Mouse (Mus musculus) midbrain, embryonic 11.5 days (tissue): ENCODE data around the gene Nprl3. TPM values are rescaled to one million over a fixed set of nuclear protein-coding genes. Genes with fewer than 3 reads are reported as not detected.

ENCODE experiments used
- ATAC-seq: fragments of 200-750 bp; cut with Nextera tagmentation; 2 replicates; pipeline ENCODE4 v1.8.0; 2017; ENCODE audit warnings: moderate TSS enrichment, moderate library complexity; ENCODE audit not compliant: low FRiP score
- DNase-seq: peaks from one replicate; pipeline ENCODE4 v3.0.0; 2015; ENCODE audit warnings: low spot score; ENCODE audit errors: missing footprints
- H3K27ac ChIP-seq: fragments of 300-500 bp; sonication (generic); 2 replicates; pipeline ENCODE4 v1.5.1; 2014; ENCODE audit warnings: low read depth, low read length
- H3K27me3 ChIP-seq: fragments of 300-500 bp; sonication (generic); 2 replicates; pipeline ENCODE4 v1.6.1; 2014; ENCODE audit warnings: mild to moderate bottlenecking, low read length, moderate library complexity, mixed read lengths; ENCODE audit not compliant: control insufficient read depth, insufficient read depth
- H3K36me3 ChIP-seq: fragments of 300-500 bp; sonication (generic); 2 replicates; pipeline ENCODE4 v1.6.1; 2014; ENCODE audit warnings: mild to moderate bottlenecking, low read length, moderate library complexity, mixed read lengths; ENCODE audit not compliant: control insufficient read depth, insufficient read depth
- H3K4me1 ChIP-seq: fragments of 300-500 bp; sonication (generic); 2 replicates; pipeline ENCODE4 v1.6.1; 2014; ENCODE audit warnings: low read length; ENCODE audit not compliant: control insufficient read depth, insufficient read depth
- H3K4me2 ChIP-seq: fragments of 300-500 bp; sonication (generic); 2 replicates; pipeline ENCODE4 v1.6.1; 2014; ENCODE audit warnings: mild to moderate bottlenecking, moderate library complexity
- H3K4me3 ChIP-seq: fragments of 300-500 bp; sonication (generic); 2 replicates; pipeline ENCODE4 v1.5.1; 2014; ENCODE audit warnings: low read depth, low read length
- H3K9ac ChIP-seq: fragments of 300-500 bp; sonication (generic); 2 replicates; pipeline ENCODE4 v1.6.1; 2014; ENCODE audit warnings: low read length
- H3K9me3 ChIP-seq: fragments of 300-500 bp; sonication (generic); 2 replicates; pipeline ENCODE4 v1.6.1; 2016; ENCODE audit warnings: low read length; ENCODE audit not compliant: control insufficient read depth
- WGBS: fragments of 180-500 bp; shearing (Covaris S2); extraction: QIAGEN DNeasy Blood & Tissue Kit; methylation state at CpG from one replicate; pipeline ENCODE4 v1.1.7; 2014; 5-methylcytosine and 5-hydroxymethylcytosine counted together
- polyA plus RNA-seq: library from polyadenylated mRNA; unstranded; fragments of >200 nt; fragmentation: Nextera tagmentation; extraction: Ambion mirVana; gene quantifications from 2 replicates; pipeline ENCODE4 v1.2.1, GENCODE M21; 2014

The Nprl3 gene
- polyA plus RNA-seq, 1 experiment from 2014 or later, result 28.3 TPM

GRCm38 (mm10) chr11:32244064-32244463 lies 23.4 kb downstream of the Nprl3 start:
- no peak overlapping the region for H3K4me2 ChIP-seq
- ATAC-seq (no peak), DNase-seq (no peak)
- no peak overlapping the region for H3K9ac ChIP-seq
- no peaks in the 10 kb centered on the region for H3K4me1 ChIP-seq
- no peaks in the 10 kb centered on the region; the same call in 1 of the 2 replicates for H3K36me3 ChIP-seq
- no peaks in the 10 kb centered on the region for H3K9me3 ChIP-seq
- no peaks in the 10 kb centered on the region for H3K27me3 ChIP-seq
- no peak overlapping the region for H3K4me3 ChIP-seq
- H3K27ac ChIP-seq, result no peak overlapping the region
- WGBS, result 85% methylated on average over 3 of the region's 3 CpGs

GRCm38 (mm10) chr11:32243205-32243955 lies 24.1 kb downstream of the Nprl3 start:
- DNase-seq (no peak), ATAC-seq (no peak)
- H3K9me3 ChIP-seq, result no peaks in the 10 kb centered on the region
- H3K27ac ChIP-seq, result no peak overlapping the region
- H3K4me2 ChIP-seq, result no peak overlapping the region
- no peaks in the 10 kb centered on the region for H3K4me1 ChIP-seq
- H3K27me3 ChIP-seq, result no peaks in the 10 kb centered on the region
- H3K4me3 ChIP-seq, result no peak overlapping the region
- H3K9ac ChIP-seq, result no peak overlapping the region
- WGBS, result 79% methylated on average over 7 of the region's 7 CpGs
- no peaks in the 10 kb centered on the region; the same call in 1 of the 2 replicates for H3K36me3 ChIP-seq

- Histone ChIP-seq H3K4me2 (no peak overlapping the region), H3K4me3 (no peak overlapping the region), H3K27ac (no peak overlapping the region), H3K27me3 (no peaks in the 10 kb centered on the region), H3K4me1 (no peaks in the 10 kb centered on the region), H3K9ac (no peak overlapping the region), H3K36me3 (no peaks in the 10 kb centered on the region; the same call in 1 of the 2 replicates), H3K9me3 (no peaks in the 10 kb centered on the region)
- DNase-seq (no peak), ATAC-seq (no peak)
- WGBS, result 81% methylated on average over 3 of the region's 3 CpGs
Measured at GRCm38 (mm10) chr11:32242209-32242608, 25.3 kb downstream of the Nprl3 start.

- no peaks in the 10 kb centered on the region for H3K27me3 ChIP-seq
- no peak overlapping the region for H3K9ac ChIP-seq
- DNase-seq (no peak), ATAC-seq (no peak)
- H3K4me1 ChIP-seq, result no peaks in the 10 kb centered on the region
- no peak overlapping the region for H3K27ac ChIP-seq
- H3K9me3 ChIP-seq, result no peaks in the 10 kb centered on the region
- H3K36me3 ChIP-seq, result no peaks in the 10 kb centered on the region; the same call in 1 of the 2 replicates
- no peak overlapping the region for H3K4me3 ChIP-seq
- no peak overlapping the region for H3K4me2 ChIP-seq
Measured at GRCm38 (mm10) chr11:32241391-32241790, 26.1 kb downstream of the Nprl3 start.

- Histone ChIP-seq H3K27me3 (no peaks in the 10 kb centered on the region), H3K4me1 (no peaks in the 10 kb centered on the region), H3K9me3 (no peaks in the 10 kb centered on the region), H3K36me3 (peaks cover 4% of the 10 kb centered on the region; the same call in 1 of the 2 replicates), H3K9ac (no peak overlapping the region), H3K4me3 (no peak overlapping the region), H3K27ac (no peak overlapping the region), H3K4me2 (no peak overlapping the region)
- DNase-seq, result peak; percentile 95
- WGBS, result 64% methylated on average over 5 of the region's 5 CpGs
- peak; percentile 47; the same call in 1 of the 2 replicates for ATAC-seq
Measured at GRCm38 (mm10) chr11:32238093-32238860, 29.2 kb downstream of the Nprl3 start.

- H3K27ac ChIP-seq, result no peak overlapping the region
- no peak overlapping the region for H3K9ac ChIP-seq
- ATAC-seq (no peak), DNase-seq (no peak)
- H3K36me3 ChIP-seq, result peaks cover 4% of the 10 kb centered on the region
- no peak overlapping the region for H3K4me3 ChIP-seq
- no peak overlapping the region for H3K4me2 ChIP-seq
- H3K9me3 ChIP-seq, result no peaks in the 10 kb centered on the region
- 95% methylated on average over 3 of the region's 3 CpGs for WGBS
- no peaks in the 10 kb centered on the region for H3K27me3 ChIP-seq
- no peaks in the 10 kb centered on the region for H3K4me1 ChIP-seq
Measured at GRCm38 (mm10) chr11:32237411-32237795, 30.1 kb downstream of the Nprl3 start.

GRCm38 (mm10) chr11:32236712-32237410 lies 30.6 kb downstream of the Nprl3 start:
- H3K9ac ChIP-seq, result no peak overlapping the region
- no peaks in the 10 kb centered on the region for H3K4me1 ChIP-seq
- no peaks in the 10 kb centered on the region for H3K9me3 ChIP-seq
- WGBS, result 57% methylated on average over 9 of the region's 9 CpGs
- H3K36me3 ChIP-seq, result peaks cover 4% of the 10 kb centered on the region
- H3K4me2 ChIP-seq, result no peak overlapping the region
- no peak overlapping the region for H3K27ac ChIP-seq
- ATAC-seq (no peak), DNase-seq (peak; percentile 97)
- no peaks in the 10 kb centered on the region for H3K27me3 ChIP-seq
- H3K4me3 ChIP-seq, result no peak overlapping the region

DNA sequence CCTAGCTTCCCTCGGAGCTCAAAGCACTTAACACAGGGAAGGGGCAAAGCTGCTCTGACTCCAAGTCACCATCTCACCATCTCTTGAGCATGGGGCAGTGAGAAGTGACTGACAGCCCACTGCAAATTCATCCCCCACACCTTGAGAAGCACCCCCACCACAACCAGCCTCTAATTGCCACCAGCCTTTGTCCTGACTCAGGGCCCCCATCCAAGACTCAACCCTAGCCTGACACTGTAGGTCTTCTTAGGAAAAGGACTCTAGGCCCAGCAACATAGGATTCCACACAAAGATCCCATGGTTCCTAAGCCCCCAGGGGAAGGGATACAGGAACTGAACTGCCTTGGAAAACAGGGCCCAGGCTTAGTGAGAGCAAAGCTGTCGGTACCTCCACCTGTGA lies 31.4 kb downstream of the Nprl3 start:
- Histone ChIP-seq H3K9ac (no peak overlapping the region), H3K36me3 (peaks cover 5% of the 10 kb centered on the region)
- DNase-seq, result peak; percentile 67

DNA sequence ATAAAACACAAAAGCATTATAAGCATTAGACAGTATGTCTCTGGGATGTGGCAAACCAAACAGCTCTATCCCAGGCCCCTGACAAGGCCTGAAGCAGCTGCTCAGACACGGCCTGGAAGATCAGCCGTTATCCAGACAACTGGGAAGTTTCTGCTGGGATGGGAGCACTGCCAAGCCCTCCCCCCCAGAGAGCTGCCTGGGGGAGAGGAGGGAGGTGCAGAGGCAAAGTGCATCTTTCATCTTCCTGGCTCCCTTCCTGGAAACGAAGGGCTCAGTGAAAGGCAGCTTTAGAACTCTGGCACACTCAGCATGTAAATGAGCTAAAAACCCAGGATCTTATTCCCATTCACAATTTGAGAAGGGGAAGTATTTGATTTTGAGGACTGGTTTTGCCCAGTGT lies 31.9 kb downstream of the Nprl3 start:
- no peaks in the 10 kb centered on the region for H3K4me1 ChIP-seq
- H3K9ac ChIP-seq, result no peak overlapping the region
- H3K4me2 ChIP-seq, result no peak overlapping the region
- WGBS, result 83% methylated on average over 3 of the region's 3 CpGs
- ATAC-seq (no peak), DNase-seq (no peak)
- no peak overlapping the region for H3K4me3 ChIP-seq
- H3K27ac ChIP-seq, result no peak overlapping the region
- no peaks in the 10 kb centered on the region for H3K27me3 ChIP-seq
- H3K36me3 ChIP-seq, result peaks cover 5% of the 10 kb centered on the region
- H3K9me3 ChIP-seq, result no peaks in the 10 kb centered on the region

More for the DNA sequence above, 31.4 kb downstream of the Nprl3 start:
- 87% methylated on average over 2 of the region's 2 CpGs for whole genome bisulfite sequencing
- Histone ChIP-seq H3K4me2 (no peak overlapping the region), H3K9me3 (no peaks in the 10 kb centered on the region), H3K4me3 (no peak overlapping the region), H3K4me1 (no peaks in the 10 kb centered on the region), H3K27ac (no peak overlapping the region), H3K27me3 (no peaks in the 10 kb centered on the region)
- ATAC-seq, result no peak
